Mouse (Mus musculus) E14TG2a.4 (cell line): ENCODE data around the gene Tmx4.

Experiments used
- CTCF ChIP-seq: conservative IDR thresholded peaks from 2 replicates; pipeline ENCODE4 v1.5.1; 2014; ENCODE audit warnings: low read length
- NANOG ChIP-seq: IDR thresholded peaks from 2 replicates; pipeline ENCODE4 v1.6.1; 2014; ENCODE audit warnings: borderline replicate concordance, low read length, mixed read lengths
- POU5F1 ChIP-seq: IDR thresholded peaks from 2 replicates; pipeline ENCODE4 v1.6.1; 2014; ENCODE audit warnings: low read length, borderline replicate concordance

- TF ChIP-seq CTCF (no peak), NANOG (no peak), POU5F1 (no peak)
These were observed 2.6 kb downstream of the Tmx4 start for GRCm38 (mm10) chr2:134641372-134641771.
